Mouse (Mus musculus) CH12.LX (cell line): ENCODE measurements around the gene Nmnat2. TPM values are rescaled to one million over a fixed set of nuclear protein-coding genes. Genes with fewer than 3 reads are reported as not detected.

Experiments
- DNase-seq: peaks from one replicate; pipeline ENCODE4 v3.0.0-alpha.2; 2013; ENCODE audit errors: extremely low read depth
- H3K27ac ChIP-seq: 2 replicates; pipeline ENCODE4 v1.5.1; 2012; ENCODE audit warnings: low read depth, mild to moderate bottlenecking, control low read depth, moderate library complexity; ENCODE audit not compliant: insufficient read depth
- H3K27me3 ChIP-seq: replicated peaks from 2 replicates; pipeline ENCODE3; 2012; ENCODE audit warnings: inconsistent platforms
- H3K36me3 ChIP-seq, 2 experiments: replicated peaks in 1 of 2; 2 replicates each; pipeline versions ENCODE3 to v1.6.1; 2012; ENCODE audit warnings: inconsistent platforms in 1 of 2, low read length in 1 of 2, mild to moderate bottlenecking in 1 of 2, mixed read lengths in 1 of 2, moderate library complexity in 1 of 2; ENCODE audit not compliant: control insufficient read depth in 1 of 2, insufficient read depth in 1 of 2
- H3K4me1 ChIP-seq, 2 experiments: 2 replicates each; pipeline ENCODE4 v1.6.1; 2012; ENCODE audit warnings: inconsistent platforms in 1 of 2, moderate library complexity in 1 of 2; ENCODE audit not compliant: insufficient read depth in 2 of 2, control insufficient read depth in 1 of 2
- H3K4me2 ChIP-seq: 2 replicates; pipeline ENCODE4 v1.6.1; 2012; ENCODE audit warnings: low read depth, mild to moderate bottlenecking, control low read depth; ENCODE audit not compliant: poor library complexity, insufficient read depth, severe bottlenecking
- H3K4me3 ChIP-seq, 3 experiments: fragments of 150-350 bp in 1 of 3; sonication (generic) in 1 of 3; replicated peaks in 1 of 3; 2 replicates each; pipeline versions ENCODE3 to v1.5.1; 2011 to 2012; ENCODE audit warnings: low read depth in 2 of 3, low read length in 2 of 3, mild to moderate bottlenecking in 2 of 3, moderate library complexity in 2 of 3, control low read depth in 1 of 3, improper control_type of control experiment in 1 of 3, inconsistent platforms in 1 of 3, mixed read lengths in 1 of 3; ENCODE audit not compliant: poor library complexity in 1 of 3
- H3K79me2 ChIP-seq: replicated peaks from 2 replicates; pipeline ENCODE4 v1.6.1; 2012; ENCODE audit warnings: mild to moderate bottlenecking, moderate library complexity; ENCODE audit not compliant: control insufficient read depth, poor library complexity, insufficient read depth, severe bottlenecking; ENCODE audit errors: extremely low read depth
- H3K9ac ChIP-seq: 2 replicates; pipeline ENCODE4 v1.6.1; 2012; ENCODE audit warnings: low read depth, mild to moderate bottlenecking, control low read depth, moderate library complexity; ENCODE audit not compliant: insufficient read depth
- H3K9me3 ChIP-seq: replicated peaks from 2 replicates; pipeline ENCODE3; 2012; ENCODE audit warnings: low read length, inconsistent platforms, mixed read lengths
- CHD1 ChIP-seq: IDR thresholded peaks from 2 replicates; pipeline ENCODE4 v1.6.1; 2012; ENCODE audit warnings: low read depth, low read length, improper control_type of control experiment, inconsistent platforms
- ELF1 ChIP-seq: IDR thresholded peaks from 2 replicates; pipeline ENCODE4 v1.6.1; 2014; ENCODE audit warnings: low read depth, mild to moderate bottlenecking, inconsistent platforms, low read length, improper control_type of control experiment
- EP300 ChIP-seq: IDR thresholded peaks from 2 replicates; pipeline ENCODE4 v1.6.1; 2011; ENCODE audit warnings: low read length, improper control_type of control experiment
- JUN ChIP-seq: IDR thresholded peaks from 2 replicates; pipeline ENCODE4 v1.6.1; 2011; ENCODE audit warnings: low read depth, mild to moderate bottlenecking, low read length, improper control_type of control experiment, moderate library complexity; ENCODE audit not compliant: insufficient read depth
- MAZ ChIP-seq: IDR thresholded peaks from 2 replicates; pipeline ENCODE4 v1.6.1; 2012; ENCODE audit warnings: low read depth, mild to moderate bottlenecking, inconsistent platforms, low read length, improper control_type of control experiment, moderate library complexity
- MYC ChIP-seq: IDR thresholded peaks from 2 replicates; pipeline ENCODE4 v1.6.1; 2011; ENCODE audit warnings: low read depth, mild to moderate bottlenecking, improper control_type of control experiment, low read length
- NRF1 ChIP-seq: IDR thresholded peaks from 2 replicates; pipeline ENCODE4 v1.6.1; 2014; ENCODE audit warnings: low read depth, mild to moderate bottlenecking, inconsistent platforms, low read length, improper control_type of control experiment, moderate library complexity
- POLR2A ChIP-seq: IDR thresholded peaks from 2 replicates; pipeline ENCODE4 v1.6.1; 2011; ENCODE audit warnings: low read depth, mild to moderate bottlenecking, improper control_type of control experiment, low read length
- POLR2AphosphoS2 ChIP-seq: IDR thresholded peaks from 2 replicates; pipeline ENCODE4 v1.6.1; 2011; ENCODE audit warnings: low read depth, low read length, improper control_type of control experiment
- RAD21 ChIP-seq: IDR thresholded peaks from 2 replicates; pipeline ENCODE4 v1.6.1; 2011; ENCODE audit warnings: low read depth, mild to moderate bottlenecking, low read length, improper control_type of control experiment, moderate library complexity
- USF2 ChIP-seq: conservative IDR thresholded peaks from 2 replicates; pipeline ENCODE4 v1.6.1; 2011; ENCODE audit warnings: low read depth, low read length, improper control_type of control experiment
- ZC3H11A ChIP-seq: IDR thresholded peaks from 2 replicates; pipeline ENCODE4 v1.6.1; 2012; ENCODE audit warnings: low read depth, mild to moderate bottlenecking, inconsistent platforms, low read length, improper control_type of control experiment
- dilution Hi-C: fragments of 300-500 bp; cut with MboI; formaldehyde crosslinking; loops from 2 replicates; pipeline ENCODE4 v1.14.3; 2020; ENCODE audit warnings: low sequenced_read_pairs; ENCODE audit not compliant: extremely low pct_unique_long_range_greater_than_20kb, extremely low pct_ligation_motif_present
- in situ Hi-C: fragments of 300-500 bp; cut with MboI; formaldehyde crosslinking; loops from 3 replicates; pipeline ENCODE4 v1.14.3; 2019; ENCODE audit warnings: low sequenced_read_pairs, low pct_ligation_motif_present, low pct_unique_long_range_greater_than_20kb, mixed read lengths
- polyA plus RNA-seq: library from polyadenylated mRNA; unstranded; fragments of >175 nt; gene quantifications from 2 replicates; pipeline ENCODE4 v1.2.1, GENCODE M21; 2012; ENCODE audit warnings: low read depth; ENCODE audit not compliant: insufficient read length
- total RNA-seq, 2 experiments: library from RNA; depleted of rRNA; stranded (reverse); fragments of 300-350 nt in 1 of 2; fragments of >200 nt in 1 of 2; gene quantifications; 2 replicates each; pipeline ENCODE4 v1.2.3; 2012 to 2014

Gene Nmnat2
- total and polyA plus RNA-seq, 3 experiments = 0.04 to 0.09 (median 0.09) TPM

GRCm38 (mm10) chr1:153007824-153008223 is 53.0 kb downstream of the Nmnat2 start:
- H3K4me2 ChIP-seq = no peak overlapping the region
- no peaks in the 10 kb centered on the region for H3K36me3 ChIP-seq
- H3K27ac ChIP-seq = no peak overlapping the region
- H3K4me3 ChIP-seq = no peak overlapping the region
- H3K9me3 ChIP-seq = no peaks in the 10 kb centered on the region
- H3K79me2 ChIP-seq = no peaks in the 10 kb centered on the region
- in situ Hi-C loops (no loop called here), dilution Hi-C loops (no loop called here)
- peaks cover 3 to 4% of the 10 kb centered on the region in 2 experiments; a peak in 3 of 4 replicates for H3K4me1 ChIP-seq
- H3K9ac ChIP-seq = no peak overlapping the region
- H3K27me3 ChIP-seq = no peaks in the 10 kb centered on the region
- TF ChIP-seq JUN = no peak
- TF ChIP-seq NRF1 = no peak
- DNase-seq = no peak

- Histone ChIP-seq H3K9ac (no peak overlapping the region), H3K36me3 (no peaks in the 10 kb centered on the region)
- dilution Hi-C loops (no loop called here), in situ Hi-C loops (no loop called here)
- TF ChIP-seq JUN = no peak
- TF ChIP-seq ELF1 = no peak
- TF ChIP-seq MAZ = no peak
- no peak for TF ChIP-seq MYC
- TF ChIP-seq USF2 = no peak
- no peak for TF ChIP-seq POLR2AphosphoS2
- TF ChIP-seq ZC3H11A = no peak
- TF ChIP-seq RAD21 = no peak
- TF ChIP-seq CHD1 = no peak
- TF ChIP-seq POLR2A = no peak
- TF ChIP-seq EP300 = no peak
- TF ChIP-seq, all 38 proteins: peak for 0
- Histone ChIP-seq H3K27ac (no peak overlapping the region), H3K9me3 (no peaks in the 10 kb centered on the region), H3K4me1 (peaks cover 3 to 4% of the 10 kb centered on the region in 2 experiments; a peak in 3 of 4 replicates), H3K4me2 (no peak overlapping the region), H3K79me2 (no peaks in the 10 kb centered on the region), H3K27me3 (no peaks in the 10 kb centered on the region), H3K4me3 (no peak overlapping the region)
- no peak for DNase-seq
Measured at GRCm38 (mm10) chr1:153009338-153009737, 54.5 kb downstream of the Nmnat2 start.
